Mouse (Mus musculus) left cerebral cortex, adult 2 months (tissue): ENCODE measurements around the gene Tiprl. TPM values are rescaled to one million over a fixed set of nuclear protein-coding genes. Genes with fewer than 3 reads are reported as not detected.

ENCODE experiments used
- DNase-seq, 2 experiments: peaks; one replicate each; pipeline ENCODE4 v3.0.0; 2021 to 2022; ENCODE audit warnings: low spot score in 2 of 2, mixed read lengths in 1 of 2; ENCODE audit errors: extremely low spot score in 1 of 2
- H3K27ac ChIP-seq: fragments of 200-600 bp; 2 replicates; pipeline ENCODE4 v1.8.1; 2022
- H3K4me3 ChIP-seq: fragments of 200-600 bp; 2 replicates; pipeline ENCODE4 v1.8.1; 2022
- CTCF ChIP-seq: fragments of 200-600 bp; IDR thresholded peaks from 2 replicates; pipeline ENCODE4 v1.8.1; 2022; ENCODE audit warnings: antibody characterized with exemption, mild to moderate bottlenecking, moderate library complexity
- intact Hi-C: fragments of 180-260 bp; cut with DNase I; formaldehyde crosslinking; loops from one replicate; pipeline ENCODE4 v1.15.1; 2025
- total RNA-seq, 2 experiments: library from RNA; stranded (reverse); gene quantifications; 2 replicates each; pipeline ENCODE4 v1.2.3; 2021

Tiprl gene
- total RNA-seq, 2 experiments from 2014 or later = 63.1 to 69.7 TPM

DNA sequence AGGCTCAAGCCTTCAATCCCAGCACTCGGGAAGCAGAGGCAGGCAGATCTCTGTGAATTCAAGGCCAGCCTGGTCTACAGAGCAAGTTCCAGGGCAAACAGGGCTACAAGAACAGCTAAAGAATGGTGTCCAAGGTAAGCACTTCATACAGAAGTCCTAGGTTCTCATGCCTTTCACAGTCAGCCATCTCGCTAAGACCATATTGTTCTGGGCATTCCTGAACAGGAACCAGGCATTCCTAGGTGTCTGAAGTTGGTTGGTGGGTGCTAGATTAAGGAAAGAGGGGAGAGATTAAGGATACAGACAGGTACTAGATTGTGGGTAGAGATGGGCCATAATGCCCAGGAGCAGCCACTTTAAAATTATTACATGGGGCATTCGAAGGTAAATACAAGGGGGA, 11.0 kb upstream of the Tiprl start:
- DNase-seq = no peak
- Histone ChIP-seq H3K4me3 (no peak overlapping the region), H3K27ac (no peak overlapping the region)
- TF ChIP-seq CTCF = no peak
- intact Hi-C loops = no loop called here

DNA sequence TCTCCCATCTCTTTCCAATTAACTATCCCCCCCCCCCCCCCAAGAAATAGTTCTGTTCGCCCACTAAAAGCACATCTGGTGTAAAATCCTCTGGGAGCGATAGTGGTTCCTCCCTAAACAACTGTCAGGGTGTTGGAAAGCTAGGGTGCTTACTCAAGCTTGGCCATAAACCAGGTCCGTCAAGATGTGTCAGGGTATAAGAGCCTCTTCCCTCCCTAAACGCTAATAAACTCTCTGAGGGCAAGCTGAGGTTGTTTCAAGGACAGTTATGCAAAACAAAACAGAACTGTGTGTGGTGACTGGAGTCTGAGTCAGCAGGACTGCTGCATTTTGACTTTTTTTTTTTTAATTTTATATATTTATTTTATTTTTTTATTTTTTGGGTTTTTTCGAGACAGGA, 10.3 kb upstream of the Tiprl start:
- H3K4me3 ChIP-seq = no peak overlapping the region
- no peak overlapping the region for H3K27ac ChIP-seq
- no peak for TF ChIP-seq CTCF
- intact Hi-C loops = no loop called here
- DNase-seq = no peak

DNA sequence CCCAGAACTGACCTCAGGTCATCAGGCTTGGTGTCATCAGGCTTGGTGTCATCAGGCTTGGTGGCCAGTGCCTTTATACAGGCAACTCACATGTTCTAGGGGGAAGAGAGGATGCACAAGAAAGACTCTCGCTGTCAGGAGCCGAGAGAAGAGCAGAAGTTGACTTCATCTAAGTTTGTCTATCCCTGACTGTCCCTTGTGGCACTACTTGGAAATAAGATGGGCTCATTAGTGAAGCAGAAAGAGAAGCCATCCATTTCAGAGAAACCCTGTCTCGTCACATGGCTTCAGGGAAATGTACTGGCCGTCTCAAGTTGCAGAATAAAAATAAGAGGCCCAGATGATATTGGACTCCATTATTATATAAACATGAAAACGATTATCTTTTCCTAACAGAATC, 9.8 kb upstream of the Tiprl start:
- no peak overlapping the region for H3K27ac ChIP-seq
- DNase-seq = no peak
- intact Hi-C loops = no loop called here
- H3K4me3 ChIP-seq = no peak overlapping the region
- TF ChIP-seq CTCF = no peak

DNA sequence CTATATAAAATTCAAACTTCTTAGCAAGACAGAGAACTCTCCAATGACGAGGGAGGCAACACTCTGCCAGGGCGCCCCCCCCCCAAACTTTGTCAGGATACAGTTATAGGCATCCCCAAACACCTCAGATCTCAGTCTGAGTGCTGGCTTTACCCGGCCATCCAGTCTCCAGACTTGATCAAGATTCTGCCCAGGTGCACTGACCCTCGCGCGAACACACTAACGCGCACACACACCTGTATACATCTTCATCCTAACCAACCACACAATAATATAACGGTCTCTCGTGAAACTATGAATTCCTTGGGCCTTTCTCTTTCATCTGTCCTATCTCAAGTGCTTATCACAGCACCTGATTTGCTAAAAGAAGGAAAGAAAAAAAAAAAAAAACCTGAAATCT, 950 bp downstream of the Tiprl start:
- peak overlapping the region; percentile 99; the same call in 1 of the 2 replicates for H3K27ac ChIP-seq

DNA sequence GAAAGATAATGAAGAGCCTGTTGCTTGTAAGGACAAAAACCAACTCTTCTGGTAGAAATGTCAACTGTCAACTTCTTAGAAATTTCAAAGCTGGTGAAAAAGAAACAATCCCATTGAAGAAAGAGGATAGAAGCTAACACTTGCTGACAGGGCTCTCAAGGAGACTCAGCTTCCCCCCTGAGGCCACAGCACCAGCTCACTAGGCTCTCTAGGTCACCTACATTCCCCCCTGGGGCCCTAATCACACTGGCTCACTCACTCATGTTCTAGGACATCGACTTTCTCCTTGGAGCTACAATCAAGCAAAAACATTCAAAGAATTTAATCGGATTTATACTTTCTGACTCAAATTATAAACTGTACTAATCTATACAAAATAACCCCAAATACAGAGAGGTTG, 3.0 kb downstream of the Tiprl start:
- DNase-seq = no peak
- intact Hi-C loops = loop anchor here (10.0 kb wide), 1 partner anchor 919 kb away; no protein-coding TSS in a partner anchor
- TF ChIP-seq CTCF = no peak
- Histone ChIP-seq H3K27ac (no peak overlapping the region), H3K4me3 (no peak overlapping the region)

More for the DNA sequence above, 950 bp downstream of the Tiprl start:
- peak overlapping the region; percentile 92 for H3K4me3 ChIP-seq
- peak in 1 of 2 experiments; percentile 9 for DNase-seq
- intact Hi-C loops = loop anchor here (2.0 to 10.0 kb wide), 3 partner anchors 41 to 921 kb away; partner anchors contain the start of gene Sft2d2
- TF ChIP-seq CTCF = no peak

DNA sequence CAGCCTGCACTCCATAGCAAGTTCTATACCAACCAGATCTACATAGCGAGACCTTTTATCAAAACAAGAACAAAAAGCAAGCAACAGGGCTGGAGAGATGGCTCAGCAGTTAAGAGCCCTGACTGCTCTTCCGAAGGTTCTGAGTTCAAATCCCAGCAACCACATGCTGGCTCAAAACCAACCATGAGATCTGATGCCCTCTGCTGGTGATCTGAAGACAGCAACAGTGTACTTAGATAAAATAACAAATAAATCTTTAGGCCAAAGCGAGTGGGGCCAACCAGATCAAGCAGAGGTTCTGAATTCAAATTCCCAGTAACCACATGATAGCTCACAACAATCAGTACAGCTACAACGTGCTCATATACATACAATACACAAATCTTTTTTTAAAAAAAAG, 6.1 kb downstream of the Tiprl start:
- intact Hi-C loops = loop anchor here (10.0 kb wide), 1 partner anchor 916 kb away; no protein-coding TSS in a partner anchor
- TF ChIP-seq CTCF = peak; percentile 34
- H3K4me3 ChIP-seq = no peak overlapping the region
- no peak overlapping the region for H3K27ac ChIP-seq
- no peak for DNase-seq

DNA sequence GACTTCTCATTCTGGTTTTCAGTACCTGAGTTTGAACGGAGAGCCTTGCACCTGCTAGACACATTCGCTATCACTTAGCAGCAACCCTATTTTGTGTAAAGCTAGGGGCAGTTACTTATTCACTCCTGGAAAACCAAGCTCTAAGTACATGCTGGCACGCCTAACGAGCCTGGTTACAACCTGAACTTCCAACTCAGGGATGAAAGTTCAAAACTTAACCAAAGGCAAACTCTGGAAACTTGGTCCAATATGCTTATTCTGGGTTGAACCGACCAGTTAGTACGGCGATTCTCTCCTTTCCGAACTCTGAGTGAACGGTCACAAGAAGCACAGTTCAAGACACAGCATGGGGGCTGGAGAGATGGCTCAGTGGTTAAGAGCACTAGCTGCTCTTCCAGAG, 7.2 kb downstream of the Tiprl start:
- DNase-seq = no peak
- no peak for TF ChIP-seq CTCF
- H3K4me3 ChIP-seq = no peak overlapping the region
- H3K27ac ChIP-seq = no peak overlapping the region
- intact Hi-C loops = no loop called here

DNA sequence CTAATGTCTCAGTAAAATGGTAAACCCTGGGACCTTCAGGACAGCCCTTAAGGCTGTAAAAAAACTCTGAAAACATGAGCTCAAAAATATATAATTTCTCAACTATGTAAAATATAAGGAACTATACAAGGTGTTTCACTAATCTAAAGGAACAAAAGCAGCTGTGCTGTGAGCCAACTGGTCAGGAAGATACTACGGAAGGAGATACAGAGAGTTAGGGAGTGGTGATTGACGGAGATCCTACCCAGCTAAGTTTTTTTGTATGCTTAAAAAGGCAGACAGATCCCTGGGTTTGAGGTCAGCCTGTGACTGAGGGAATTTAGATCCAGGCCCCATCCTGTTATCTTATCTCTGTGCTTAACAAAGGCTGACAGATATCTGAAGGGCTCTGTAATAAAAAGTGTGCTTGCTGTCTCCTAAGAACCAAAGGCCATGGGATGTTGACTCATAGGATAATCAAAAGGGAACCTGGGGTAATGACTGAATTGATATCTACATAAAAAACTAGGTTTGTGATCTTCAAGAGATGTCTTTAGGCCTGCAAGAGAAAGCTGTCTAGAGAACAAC, 19.7 kb downstream of the Tiprl start:
- DNase-seq = no peak
- Histone ChIP-seq H3K4me3 (no peak overlapping the region), H3K27ac (no peak overlapping the region)
- no peak for TF ChIP-seq CTCF
- intact Hi-C loops = no loop called here

DNA sequence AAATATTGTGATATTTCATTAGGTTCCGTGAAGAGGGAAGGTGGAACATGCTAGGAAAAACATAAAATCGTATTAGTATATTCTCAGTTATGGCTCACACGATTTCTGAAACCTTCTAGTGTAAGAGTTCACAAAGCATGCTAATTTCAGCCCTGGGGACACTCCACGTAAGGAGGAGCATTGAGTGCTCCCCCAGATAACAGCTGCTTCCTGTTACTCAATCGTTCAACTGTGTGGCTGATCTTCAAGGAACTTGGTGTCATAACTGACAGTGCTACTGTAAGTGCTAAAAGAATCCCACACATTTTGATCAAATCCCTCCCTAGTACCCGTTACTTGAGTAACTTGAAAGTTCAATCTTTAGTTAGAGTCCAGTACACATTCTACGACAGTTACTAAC, 21.0 kb downstream of the Tiprl start:
- H3K4me3 ChIP-seq = no peak overlapping the region
- H3K27ac ChIP-seq = no peak overlapping the region
- intact Hi-C loops = no loop called here
- no peak for TF ChIP-seq CTCF
- no peak for DNase-seq

DNA sequence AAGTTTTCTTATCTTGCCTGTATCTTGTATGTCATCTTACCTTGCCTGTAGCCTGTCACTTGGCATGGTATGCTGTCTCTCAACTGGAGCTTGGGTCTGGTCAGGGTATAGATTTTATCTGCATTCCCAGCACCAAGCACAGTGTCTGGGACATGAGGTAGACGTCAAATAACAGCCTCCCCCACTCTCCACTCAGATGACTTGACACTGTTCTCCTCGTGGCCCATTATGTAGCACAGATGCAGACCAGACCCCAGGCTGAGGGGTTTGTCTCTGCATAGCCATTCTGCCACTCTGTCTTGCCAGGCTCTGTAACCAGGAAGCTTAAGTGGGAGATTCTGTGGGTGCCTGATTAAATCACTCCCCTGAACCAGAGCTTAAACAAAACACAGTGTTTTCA, 31.2 kb downstream of the Tiprl start:
- TF ChIP-seq CTCF = no peak
- DNase-seq = no peak
- Histone ChIP-seq H3K27ac (no peak overlapping the region), H3K4me3 (no peak overlapping the region)
- intact Hi-C loops = no loop called here

DNA sequence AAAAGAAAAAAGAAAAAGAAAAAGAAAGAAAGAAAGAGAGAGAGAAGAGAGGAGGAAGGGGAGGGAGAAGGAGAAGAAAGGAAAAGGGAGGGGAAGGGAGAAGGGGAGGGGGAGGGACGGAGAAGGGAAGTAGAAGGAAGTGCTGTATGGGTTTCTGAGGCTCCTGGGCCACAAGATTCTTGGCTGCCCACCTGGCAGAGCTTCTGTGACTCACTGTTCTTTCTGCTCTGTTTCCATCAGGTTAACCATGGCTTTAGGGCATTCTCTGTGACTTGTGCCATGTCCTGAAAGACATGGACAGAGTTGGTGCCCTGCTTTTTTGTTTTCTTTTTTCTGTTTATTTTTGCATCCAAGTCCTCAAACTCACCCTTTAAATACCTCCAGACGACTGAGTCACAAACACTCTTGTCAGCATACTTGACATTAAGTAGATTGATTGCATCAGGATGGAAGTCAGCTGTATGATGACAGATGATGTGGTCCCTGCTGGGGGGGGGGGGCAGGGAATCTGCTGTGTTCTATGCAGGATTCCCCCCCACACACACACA, 33.2 kb downstream of the Tiprl start:
- intact Hi-C loops = no loop called here
- no peak for DNase-seq
- no peak for TF ChIP-seq CTCF
- Histone ChIP-seq H3K27ac (no peak overlapping the region), H3K4me3 (no peak overlapping the region)

DNA sequence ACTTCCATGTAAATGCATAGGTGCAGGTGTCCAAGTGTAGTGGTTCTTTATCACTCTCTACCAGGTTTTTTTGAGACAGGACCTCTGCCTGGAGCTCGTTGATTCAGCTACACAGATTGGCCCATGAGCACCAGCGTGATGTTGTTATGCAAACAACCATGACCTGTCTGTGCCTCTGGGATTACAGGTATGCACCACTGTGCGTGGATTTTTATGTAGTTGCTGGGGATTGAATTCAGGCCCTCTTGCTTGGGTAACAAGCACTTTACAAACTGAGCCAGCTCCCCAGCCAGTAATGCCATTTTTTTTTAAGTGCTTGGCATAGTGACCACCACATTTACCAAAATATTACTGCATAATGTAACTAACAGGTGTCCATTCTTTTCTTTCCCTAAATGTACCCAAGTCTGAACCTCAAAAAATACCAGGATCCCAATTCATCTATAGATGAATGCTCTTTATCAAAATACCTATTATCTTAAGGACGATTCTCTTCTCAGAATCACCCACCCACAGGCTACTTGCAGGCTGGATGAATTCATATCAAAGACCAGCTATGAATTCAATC, 35.3 kb downstream of the Tiprl start:
- no peak overlapping the region for H3K4me3 ChIP-seq
- no peak for DNase-seq
- TF ChIP-seq CTCF = no peak
- H3K27ac ChIP-seq = no peak overlapping the region
- intact Hi-C loops = no loop called here

DNA sequence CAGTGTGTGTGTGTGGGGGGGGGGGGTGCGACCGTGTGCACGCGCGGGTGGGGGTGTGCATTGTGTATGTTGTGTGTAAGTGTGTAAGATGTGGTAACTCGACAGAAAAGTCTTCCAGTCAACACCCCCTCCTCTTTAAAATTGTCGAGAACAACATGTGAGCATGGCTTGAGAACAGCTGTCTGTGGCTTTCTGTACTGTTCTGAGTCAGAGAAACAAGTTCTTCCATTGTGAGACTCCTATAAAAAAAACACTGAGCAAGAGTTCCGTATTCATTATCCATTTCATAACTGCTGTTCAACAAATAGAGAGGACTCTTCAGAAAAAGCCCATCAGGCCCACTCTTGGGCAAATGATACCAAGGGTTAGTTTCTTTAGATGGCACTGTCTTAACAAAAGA, 36.0 kb downstream of the Tiprl start:
- intact Hi-C loops = no loop called here
- no peak overlapping the region for H3K27ac ChIP-seq
- DNase-seq = no peak
- TF ChIP-seq CTCF = no peak
- H3K4me3 ChIP-seq = no peak overlapping the region
